Mouse (Mus musculus) heart, embryonic 11.5 days (tissue): ENCODE measurements around the gene Efhc1. TPM values are rescaled to one million over a fixed set of nuclear protein-coding genes. Genes with fewer than 3 reads are reported as not detected.
A peak's percentile ranks its signal among the peaks of the same experiment; 100 is the strongest.

Experiments
- ATAC-seq: fragments of 200-750 bp; cut with Nextera tagmentation; replicated peaks from 2 replicates; pipeline ENCODE4 v1.8.0; 2017; ENCODE audit warnings: moderate library complexity; ENCODE audit not compliant: insufficient number of reproducible peaks, low FRiP score, low TSS enrichment
- H3K27ac ChIP-seq: fragments of 300-500 bp; sonication (generic); 2 replicates; pipeline ENCODE4 v1.5.1; 2014; ENCODE audit warnings: mild to moderate bottlenecking, low read depth, low read length
- H3K27me3 ChIP-seq: fragments of 300-500 bp; sonication (generic); 2 replicates; pipeline ENCODE4 v1.6.1; 2014; ENCODE audit warnings: mild to moderate bottlenecking, low read length, mixed read lengths; ENCODE audit not compliant: control insufficient read depth, insufficient read depth
- H3K36me3 ChIP-seq: fragments of 300-500 bp; sonication (generic); 2 replicates; pipeline ENCODE4 v1.6.1; 2014; ENCODE audit warnings: mild to moderate bottlenecking, low read length, moderate library complexity, mixed read lengths; ENCODE audit not compliant: control insufficient read depth, insufficient read depth
- H3K4me1 ChIP-seq: fragments of 300-500 bp; sonication (generic); 2 replicates; pipeline ENCODE4 v1.6.1; 2014; ENCODE audit warnings: low read length; ENCODE audit not compliant: control insufficient read depth, insufficient read depth
- H3K4me2 ChIP-seq: fragments of 300-500 bp; sonication (generic); 2 replicates; pipeline ENCODE4 v1.6.1; 2014; ENCODE audit warnings: mild to moderate bottlenecking, moderate library complexity
- H3K4me3 ChIP-seq: fragments of 300-500 bp; sonication (generic); 2 replicates; pipeline ENCODE4 v1.5.1; 2014; ENCODE audit warnings: low read depth, low read length
- H3K9ac ChIP-seq: fragments of 300-500 bp; sonication (generic); 2 replicates; pipeline ENCODE4 v1.6.1; 2014; ENCODE audit warnings: mild to moderate bottlenecking, low read depth, low read length, moderate library complexity
- H3K9me3 ChIP-seq: fragments of 300-500 bp; sonication (generic); replicated peaks from 2 replicates; pipeline ENCODE4 v1.6.1; 2016; ENCODE audit warnings: low read length; ENCODE audit not compliant: control insufficient read depth
- WGBS: fragments of 180-500 bp; shearing (Covaris S2); extraction: QIAGEN DNeasy Blood & Tissue Kit; methylation state at CpG from one replicate; pipeline ENCODE4 v1.1.7; 2014; ENCODE audit not compliant: insufficient replicate concordance; 5-methylcytosine and 5-hydroxymethylcytosine counted together
- polyA plus RNA-seq: library from polyadenylated mRNA; unstranded; fragments of >200 nt; fragmentation: Nextera tagmentation; extraction: Ambion mirVana; gene quantifications from 2 replicates; pipeline ENCODE4 v1.2.1, GENCODE M21; 2014

Gene Efhc1
- polyA plus RNA-seq = 0.66 and 1.3 TPM in 2 replicates

GRCm38 (mm10) chr1:20951300-20951763 is at the start of gene Efhc1:
Gene Efhc1, plus strand, starts transcription at chr1:20951626.
- Histone ChIP-seq H3K36me3 (no peaks in the 10 kb centered on the region), H3K27me3 (no peaks in the 10 kb centered on the region), H3K27ac (0 out of 2 replicates have a peak within 1 kb of the TSS, but pooled peaks have one; percentile 50), H3K4me1 (peaks cover 3% of the 10 kb centered on the region; the same call in 1 of the 2 replicates), H3K9me3 (no peaks in the 10 kb centered on the region), H3K9ac (peak within 1 kb of the TSS; percentile 65), H3K4me2 (peak within 1 kb of the TSS; percentile 84), H3K4me3 (peak within 1 kb of the TSS; percentile 57)
- under 1% methylated on average over 22 of the region's 23 CpGs for WGBS
- ATAC-seq = peak; percentile 94

- WGBS = 86% methylated on average over 8 of the region's 8 CpGs
- Histone ChIP-seq H3K4me2 (no peak overlapping the region), H3K36me3 (no peaks in the 10 kb centered on the region), H3K9ac (no peak overlapping the region), H3K27me3 (no peaks in the 10 kb centered on the region), H3K4me1 (peaks cover 3% of the 10 kb centered on the region; the same call in 1 of the 2 replicates), H3K27ac (no peak overlapping the region), H3K9me3 (no peaks in the 10 kb centered on the region), H3K4me3 (no peak overlapping the region)
- ATAC-seq = no peak
Measured at GRCm38 (mm10) chr1:20905501-20906127, 45.8 kb upstream of the Efhc1 start.

- no peak overlapping the region for H3K4me2 ChIP-seq
- H3K36me3 ChIP-seq = no peaks in the 10 kb centered on the region
- H3K9ac ChIP-seq = no peak overlapping the region
- no peak for ATAC-seq
- 82% methylated on average over 9 of the region's 9 CpGs for WGBS
- no peak overlapping the region for H3K27ac ChIP-seq
- H3K27me3 ChIP-seq = no peaks in the 10 kb centered on the region
- no peaks in the 10 kb centered on the region for H3K9me3 ChIP-seq
- H3K4me1 ChIP-seq = peaks cover 3% of the 10 kb centered on the region; the same call in 1 of the 2 replicates
- H3K4me3 ChIP-seq = no peak overlapping the region
Measured at GRCm38 (mm10) chr1:20906128-20906515, 45.3 kb upstream of the Efhc1 start.

GRCm38 (mm10) chr1:20908541-20908940 is 42.9 kb upstream of the Efhc1 start:
- ATAC-seq = no peak
- no peaks in the 10 kb centered on the region for H3K36me3 ChIP-seq
- peaks cover 3% of the 10 kb centered on the region; the same call in 1 of the 2 replicates for H3K4me1 ChIP-seq
- no peaks in the 10 kb centered on the region for H3K9me3 ChIP-seq
- WGBS = 46% methylated on average over 4 of the region's 4 CpGs
- H3K27me3 ChIP-seq = no peaks in the 10 kb centered on the region
- no peak overlapping the region for H3K27ac ChIP-seq
- H3K4me3 ChIP-seq = no peak overlapping the region
- H3K9ac ChIP-seq = no peak overlapping the region
- no peak overlapping the region for H3K4me2 ChIP-seq

- no peaks in the 10 kb centered on the region for H3K36me3 ChIP-seq
- no peak overlapping the region for H3K4me3 ChIP-seq
- H3K4me2 ChIP-seq = no peak overlapping the region
- no peak overlapping the region for H3K9ac ChIP-seq
- no peaks in the 10 kb centered on the region for H3K4me1 ChIP-seq
- H3K9me3 ChIP-seq = no peaks in the 10 kb centered on the region
- no peak overlapping the region for H3K27ac ChIP-seq
- WGBS = 52% methylated on average over 2 of the region's 2 CpGs
- no peak for ATAC-seq
- H3K27me3 ChIP-seq = no peaks in the 10 kb centered on the region
Measured at GRCm38 (mm10) chr1:20912115-20912514, 39.3 kb upstream of the Efhc1 start.

GRCm38 (mm10) chr1:20912527-20913171 is 38.8 kb upstream of the Efhc1 start:
- 54% methylated on average over 13 of the region's 13 CpGs for WGBS
- no peak overlapping the region for H3K4me2 ChIP-seq

GRCm38 (mm10) chr1:20914769-20915168 is 36.7 kb upstream of the Efhc1 start:
- Histone ChIP-seq H3K9ac (no peak overlapping the region), H3K4me3 (no peak overlapping the region), H3K4me1 (no peaks in the 10 kb centered on the region), H3K36me3 (no peaks in the 10 kb centered on the region), H3K4me2 (no peak overlapping the region), H3K27me3 (no peaks in the 10 kb centered on the region), H3K27ac (no peak overlapping the region), H3K9me3 (no peaks in the 10 kb centered on the region)
- WGBS = 81% methylated on average over 3 of the region's 3 CpGs
- no peak for ATAC-seq

More at GRCm38 (mm10) chr1:20912527-20913171, 38.8 kb upstream of the Efhc1 start:
- H3K4me1 ChIP-seq = no peaks in the 10 kb centered on the region
- H3K9me3 ChIP-seq = no peaks in the 10 kb centered on the region
- no peaks in the 10 kb centered on the region for H3K36me3 ChIP-seq
- no peaks in the 10 kb centered on the region for H3K27me3 ChIP-seq
- ATAC-seq = no peak
- no peak overlapping the region for H3K27ac ChIP-seq
- no peak overlapping the region for H3K9ac ChIP-seq
- H3K4me3 ChIP-seq = no peak overlapping the region

- no peaks in the 10 kb centered on the region for H3K4me1 ChIP-seq
- no peaks in the 10 kb centered on the region for H3K27me3 ChIP-seq
- no peak overlapping the region for H3K27ac ChIP-seq
- H3K36me3 ChIP-seq = no peaks in the 10 kb centered on the region
- no peaks in the 10 kb centered on the region for H3K9me3 ChIP-seq
- no peak for ATAC-seq
- H3K4me3 ChIP-seq = no peak overlapping the region
- H3K4me2 ChIP-seq = no peak overlapping the region
- 74% methylated on average over 5 of the region's 5 CpGs for WGBS
- H3K9ac ChIP-seq = no peak overlapping the region
Measured at GRCm38 (mm10) chr1:20915608-20916007, 35.8 kb upstream of the Efhc1 start.
